Mouse (Mus musculus) sigmoid colon, adult 10 weeks (tissue): ENCODE results near the gene Olfr106-ps. TPM values are rescaled to one million over a fixed set of nuclear protein-coding genes. Genes with fewer than 3 reads are reported as not detected.

Source experiments
- polyA plus RNA-seq: library from polyadenylated mRNA; stranded (reverse); fragments of 350-450 nt; fragmentation: Illumina TruSeq; extraction: RNeasy Lipid Tissue Mini Kit (QIAGEN cat#74804); gene quantifications from one replicate; pipeline ENCODE4 v1.2.3, GENCODE M21; 2014; ENCODE audit warnings: low read depth, low replicate concordance

Olfr106-ps gene
- polyA plus RNA-seq, result not detected

GRCm38 (mm10) chr17:37390093-37390492 is at the start of gene Olfr106-ps:
Gene Olfr106-ps (plus strand): TSS chr17:37390393.

GRCm38 (mm10) chr17:37359282-37359681 is 30.9 kb upstream of the Olfr106-ps start, which contains the start of gene Olfr104-ps:
Gene Olfr104-ps (plus strand): TSS chr17:37359582.

GRCm38 (mm10) chr17:37378733-37379132 is 11.5 kb upstream of the Olfr106-ps start, which contains the start of gene Olfr105-ps:
Gene Olfr105-ps (plus strand): TSS chr17:37379033.

GRCm38 (mm10) chr17:37398926-37399325 is 8.7 kb downstream of the Olfr106-ps start, which contains the start of gene Olfr107:
Gene Olfr107 (plus strand): TSS chr17:37399226.

GRCm38 (mm10) chr17:37445180-37445579 is 55.0 kb downstream of the Olfr106-ps start, which contains the start of gene Olfr108:
Gene Olfr108 (plus strand): TSS chr17:37445480.

Other genes starting within 250 kb of the Olfr106-ps start
- not detected for gene Olfr93, start 228.9 kb upstream of the Olfr106-ps start, polyA plus RNA-seq
- gene Ubd, start 196.5 kb upstream of the Olfr106-ps start, polyA plus RNA-seq, result 12.9 TPM
- not detected for gene Olfr94, start 189.4 kb upstream of the Olfr106-ps start, polyA plus RNA-seq
- gene Olfr95, start 177.3 kb upstream of the Olfr106-ps start, polyA plus RNA-seq, result not detected
- not detected for gene Olfr96, start 170.2 kb upstream of the Olfr106-ps start, polyA plus RNA-seq
- gene Olfr97, start 153.1 kb upstream of the Olfr106-ps start, polyA plus RNA-seq, result not detected
- not detected for gene Olfr98, start 126.6 kb upstream of the Olfr106-ps start, polyA plus RNA-seq
- 3.1 TPM for gene H2-M3, start 120.2 kb upstream of the Olfr106-ps start, polyA plus RNA-seq
- not detected for gene Olfr99, start 106.9 kb upstream of the Olfr106-ps start, polyA plus RNA-seq
- not detected for gene Olfr101, start 86.1 kb upstream of the Olfr106-ps start, polyA plus RNA-seq
- not detected for gene Olfr102, start 73.3 kb upstream of the Olfr106-ps start, polyA plus RNA-seq
- not detected for gene Olfr103, start 50.7 kb upstream of the Olfr106-ps start, polyA plus RNA-seq
- gene Olfr104-ps, start 30.8 kb upstream of the Olfr106-ps start, polyA plus RNA-seq, result not detected
- gene Olfr105-ps, start 11.4 kb upstream of the Olfr106-ps start, polyA plus RNA-seq, result not detected
- gene Olfr107, start 8.8 kb downstream of the Olfr106-ps start, polyA plus RNA-seq, result not detected
- gene Olfr108, start 55.1 kb downstream of the Olfr106-ps start, polyA plus RNA-seq, result not detected
- not detected for gene Olfr109, start 68.5 kb downstream of the Olfr106-ps start, polyA plus RNA-seq
- 3.1 TPM for gene H2-M2, start 93.2 kb downstream of the Olfr106-ps start, polyA plus RNA-seq
- gene Olfr110, start 102.1 kb downstream of the Olfr106-ps start, polyA plus RNA-seq, result not detected
- 0.44 TPM for gene Olfr111, start 117.6 kb downstream of the Olfr106-ps start, polyA plus RNA-seq
- not detected for gene Olfr112, start 179.1 kb downstream of the Olfr106-ps start, polyA plus RNA-seq
- not detected for gene Olfr113, start 187.3 kb downstream of the Olfr106-ps start, polyA plus RNA-seq
- gene Olfr114, start 202.3 kb downstream of the Olfr106-ps start, polyA plus RNA-seq, result not detected
- not detected for gene Olfr115, start 236.7 kb downstream of the Olfr106-ps start, polyA plus RNA-seq
- gene Olfr116, start 236.8 kb downstream of the Olfr106-ps start, polyA plus RNA-seq, result not detected